Mouse (Mus musculus) limb, embryonic 10.5 days (tissue): ENCODE results near the gene Bsn. TPM values are rescaled to one million over a fixed set of nuclear protein-coding genes. Genes with fewer than 3 reads are reported as not detected.

ENCODE experiments used
- DNase-seq: peaks from one replicate; pipeline ENCODE4 v3.0.0-alpha.2; 2017; ENCODE audit warnings: low spot score
- H3K27ac ChIP-seq: fragments of 300-500 bp; sonication (generic); 2 replicates; pipeline ENCODE4 v1.5.1; 2016; ENCODE audit warnings: mild to moderate bottlenecking
- H3K27me3 ChIP-seq: fragments of 300-500 bp; sonication (generic); 2 replicates; pipeline ENCODE4 v1.6.1; 2016; ENCODE audit warnings: low read depth, mild to moderate bottlenecking; ENCODE audit not compliant: poor library complexity, severe bottlenecking
- H3K36me3 ChIP-seq: fragments of 300-500 bp; sonication (generic); 2 replicates; pipeline ENCODE4 v1.6.1; 2016; ENCODE audit warnings: mild to moderate bottlenecking, moderate library complexity
- H3K4me1 ChIP-seq: fragments of 300-500 bp; sonication (generic); 2 replicates; pipeline ENCODE4 v1.6.1; 2016
- H3K4me3 ChIP-seq: fragments of 300-500 bp; sonication (generic); 2 replicates; pipeline ENCODE4 v1.5.1; 2016; ENCODE audit warnings: mild to moderate bottlenecking, moderate library complexity
- H3K9me3 ChIP-seq: fragments of 300-500 bp; sonication (generic); replicated peaks from 2 replicates; pipeline ENCODE4 v1.6.1; 2016; ENCODE audit warnings: mild to moderate bottlenecking
- WGBS: fragments of 180-500 bp; shearing (Covaris S2); methylation state at CpG from one replicate; pipeline ENCODE4 v1.1.7; 2016; 5-methylcytosine and 5-hydroxymethylcytosine counted together
- polyA plus RNA-seq: library from polyadenylated mRNA; unstranded; fragments of >200 nt; fragmentation: Nextera tagmentation; extraction: Ambion mirVana; gene quantifications from 2 replicates; pipeline ENCODE4 v1.2.1, GENCODE M21; 2016

The Bsn gene
- polyA plus RNA-seq, 1 experiment from 2014 or later = 1.7 TPM

- H3K4me1 ChIP-seq = peaks cover 38% of the 10 kb centered on the region
- WGBS = 83% methylated on average over 16 of the region's 16 CpGs
- H3K27me3 ChIP-seq = peaks cover 69% of the 10 kb centered on the region
- no peaks in the 10 kb centered on the region for H3K36me3 ChIP-seq
- H3K27ac ChIP-seq = no peak overlapping the region
- no peak overlapping the region for H3K4me3 ChIP-seq
- H3K9me3 ChIP-seq = no peaks in the 10 kb centered on the region
- DNase-seq = no peak
Observed at GRCm38 (mm10) chr9:108110160-108110559, 80.0 kb downstream of the Bsn start.

DNA sequence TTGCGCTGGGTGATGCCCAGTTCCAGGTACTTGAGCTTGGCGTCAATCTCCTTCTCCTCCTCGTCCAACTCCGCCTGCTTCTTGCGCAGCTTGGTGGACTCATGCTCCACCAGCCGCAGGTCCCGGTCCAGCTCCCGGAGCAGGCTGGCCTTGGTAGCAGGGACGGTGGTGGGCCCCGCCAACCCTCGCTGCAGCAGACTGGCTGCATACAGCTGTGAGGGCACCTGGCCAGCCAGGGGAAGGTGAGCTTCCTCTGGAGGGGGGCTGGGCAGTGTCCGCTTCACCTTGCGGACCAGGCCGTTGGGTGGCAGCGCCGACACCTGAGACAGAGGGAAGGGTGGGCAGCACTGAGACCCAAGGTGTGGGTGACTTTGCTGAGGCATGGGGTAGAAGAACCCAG, 82.3 kb downstream of the Bsn start:
- Histone ChIP-seq H3K4me1 (peaks cover 49% of the 10 kb centered on the region), H3K9me3 (no peaks in the 10 kb centered on the region), H3K36me3 (0 out of 2 replicates have a peak, but pooled peaks cover under 1% of the 10 kb centered on the region), H3K4me3 (no peak overlapping the region), H3K27me3 (peaks cover 46% of the 10 kb centered on the region), H3K27ac (peak overlapping the region; percentile 26; the same call in 1 of the 2 replicates)
- no peak for DNase-seq
- 94% methylated on average over 16 of the region's 16 CpGs for WGBS

- peaks cover 42% of the 10 kb centered on the region for H3K4me1 ChIP-seq
- H3K27me3 ChIP-seq = peaks cover 29% of the 10 kb centered on the region
- H3K36me3 ChIP-seq = 0 out of 2 replicates have a peak, but pooled peaks cover 6% of the 10 kb centered on the region
- WGBS = 90% methylated on average over 23 of the region's 23 CpGs
- peak overlapping the region; percentile 87; the same call in 1 of the 2 replicates for H3K27ac ChIP-seq
- H3K4me3 ChIP-seq = no peak overlapping the region
- DNase-seq = no peak
- H3K9me3 ChIP-seq = no peaks in the 10 kb centered on the region
Observed at GRCm38 (mm10) chr9:108106090-108106489, 84.1 kb downstream of the Bsn start.

GRCm38 (mm10) chr9:108105549-108105863, 84.7 kb downstream of the Bsn start:
- Histone ChIP-seq H3K9me3 (no peaks in the 10 kb centered on the region), H3K4me1 (peaks cover 36% of the 10 kb centered on the region), H3K27ac (peak overlapping the region; percentile 87), H3K27me3 (peaks cover 23% of the 10 kb centered on the region), H3K36me3 (0 out of 2 replicates have a peak, but pooled peaks cover 6% of the 10 kb centered on the region), H3K4me3 (peak overlapping the region; percentile 41)
- DNase-seq = no peak
- WGBS = 86% methylated on average over 12 of the region's 12 CpGs

- peak; percentile 75 for DNase-seq
- Histone ChIP-seq H3K9me3 (no peaks in the 10 kb centered on the region), H3K4me3 (peak overlapping the region; percentile 41), H3K27me3 (peaks cover 18% of the 10 kb centered on the region), H3K27ac (peak overlapping the region; percentile 87), H3K4me1 (peaks cover 34% of the 10 kb centered on the region), H3K36me3 (0 out of 2 replicates have a peak, but pooled peaks cover 6% of the 10 kb centered on the region)
- WGBS = 39% methylated on average over 31 of the region's 31 CpGs
Observed at GRCm38 (mm10) chr9:108104766-108105548, 85.2 kb downstream of the Bsn start.

- peaks cover 30% of the 10 kb centered on the region for H3K4me1 ChIP-seq
- 83% methylated on average over 8 of the region's 8 CpGs for WGBS
- no peak overlapping the region; the same call in 1 of the 2 replicates for H3K27ac ChIP-seq
- no peak overlapping the region for H3K4me3 ChIP-seq
- no peak for DNase-seq
- H3K9me3 ChIP-seq = no peaks in the 10 kb centered on the region
- H3K36me3 ChIP-seq = 0 out of 2 replicates have a peak, but pooled peaks cover 6% of the 10 kb centered on the region
- no peaks in the 10 kb centered on the region for H3K27me3 ChIP-seq
Observed at GRCm38 (mm10) chr9:108099619-108100018, 90.6 kb downstream of the Bsn start.

GRCm38 (mm10) chr9:108095949-108096712, 94.1 kb downstream of the Bsn start:
- peaks cover 36% of the 10 kb centered on the region for H3K4me1 ChIP-seq
- 0 out of 2 replicates have a peak overlapping the region, but pooled peaks have one; percentile 30 for H3K27ac ChIP-seq
- WGBS = 68% methylated on average over 10 of the region's 10 CpGs

DNA sequence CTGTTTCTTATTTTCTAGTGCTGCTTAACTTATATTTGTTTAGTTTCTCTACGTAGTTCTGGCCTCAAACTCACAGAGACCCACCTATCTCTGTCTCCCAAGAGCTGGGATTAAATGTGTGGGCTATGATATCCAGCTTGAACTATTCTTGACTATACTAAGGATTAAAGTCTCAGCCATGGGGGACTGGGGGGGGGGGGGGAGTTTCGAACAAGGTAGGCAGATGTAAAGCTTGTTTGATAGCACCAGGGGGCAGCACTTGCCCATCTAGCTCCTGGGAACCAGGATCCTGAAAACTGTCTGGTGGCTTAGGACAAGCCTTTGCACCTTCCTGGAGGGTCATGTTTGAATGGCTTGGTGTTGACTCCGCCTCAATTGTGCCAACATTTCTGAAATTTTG, 94.7 kb downstream of the Bsn start:
- DNase-seq = peak; percentile 79
- no peaks in the 10 kb centered on the region for H3K9me3 ChIP-seq
- H3K27ac ChIP-seq = peak overlapping the region; percentile 89; the same call in 1 of the 2 replicates
- peak overlapping the region; percentile 96 for H3K4me3 ChIP-seq
- WGBS = 16% methylated on average over 3 of the region's 3 CpGs
- no peaks in the 10 kb centered on the region for H3K27me3 ChIP-seq
- H3K36me3 ChIP-seq = peaks cover 24% of the 10 kb centered on the region
- H3K4me1 ChIP-seq = peaks cover 36% of the 10 kb centered on the region

More at GRCm38 (mm10) chr9:108095949-108096712, 94.1 kb downstream of the Bsn start:
- Histone ChIP-seq H3K4me3 (no peak overlapping the region), H3K36me3 (peaks cover 18% of the 10 kb centered on the region), H3K27me3 (no peaks in the 10 kb centered on the region), H3K9me3 (no peaks in the 10 kb centered on the region)
- no peak for DNase-seq

- Histone ChIP-seq H3K27me3 (no peaks in the 10 kb centered on the region), H3K36me3 (peaks cover 29% of the 10 kb centered on the region), H3K27ac (peak overlapping the region; percentile 89), H3K4me1 (peaks cover 36% of the 10 kb centered on the region), H3K9me3 (no peaks in the 10 kb centered on the region), H3K4me3 (peak overlapping the region; percentile 96)
- under 1% methylated on average over 16 of the region's 16 CpGs for WGBS
- DNase-seq = no peak
Observed at GRCm38 (mm10) chr9:108094998-108095411, 95.2 kb downstream of the Bsn start.

GRCm38 (mm10) chr9:108094184-108094941, 95.8 kb downstream of the Bsn start, which contains the start of gene Apeh:
Gene Apeh, minus strand, starts transcription at chr9:108094606.
- no peaks in the 10 kb centered on the region for H3K27me3 ChIP-seq
- DNase-seq = peak; percentile 95
- H3K36me3 ChIP-seq = peaks cover 36% of the 10 kb centered on the region
- H3K4me1 ChIP-seq = peaks cover 34% of the 10 kb centered on the region
- H3K4me3 ChIP-seq = peak within 1 kb of the TSS; percentile 96
- WGBS = under 1% methylated on average over 52 of the region's 52 CpGs
- H3K9me3 ChIP-seq = no peaks in the 10 kb centered on the region
- H3K27ac ChIP-seq = peak within 1 kb of the TSS; percentile 89

DNA sequence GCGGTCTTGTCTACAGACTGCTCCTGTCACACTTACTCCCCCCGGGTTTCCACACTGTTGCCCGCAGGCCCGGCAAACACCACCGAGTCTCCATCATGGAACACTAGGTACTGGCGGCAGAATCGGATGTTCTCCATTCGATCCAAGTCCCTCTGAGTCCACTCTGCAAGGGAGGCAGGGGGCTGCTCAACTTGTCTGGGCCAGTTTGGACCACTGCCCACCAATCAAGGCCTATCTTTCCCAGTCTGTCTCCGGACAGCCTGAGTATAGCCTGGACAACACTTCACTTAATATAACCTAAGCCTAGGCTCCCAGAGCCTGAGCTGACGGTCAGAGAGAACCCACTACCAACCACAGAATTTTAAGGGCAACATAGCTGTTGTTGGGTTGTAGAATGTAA, 96.6 kb downstream of the Bsn start:
- no peaks in the 10 kb centered on the region for H3K9me3 ChIP-seq
- H3K27ac ChIP-seq = peak overlapping the region; percentile 89
- DNase-seq = no peak
- peak overlapping the region; percentile 96 for H3K4me3 ChIP-seq
- WGBS = 70% methylated on average over 10 of the region's 10 CpGs
- peaks cover 30% of the 10 kb centered on the region for H3K4me1 ChIP-seq
- peaks cover 43% of the 10 kb centered on the region for H3K36me3 ChIP-seq
- H3K27me3 ChIP-seq = no peaks in the 10 kb centered on the region

DNA sequence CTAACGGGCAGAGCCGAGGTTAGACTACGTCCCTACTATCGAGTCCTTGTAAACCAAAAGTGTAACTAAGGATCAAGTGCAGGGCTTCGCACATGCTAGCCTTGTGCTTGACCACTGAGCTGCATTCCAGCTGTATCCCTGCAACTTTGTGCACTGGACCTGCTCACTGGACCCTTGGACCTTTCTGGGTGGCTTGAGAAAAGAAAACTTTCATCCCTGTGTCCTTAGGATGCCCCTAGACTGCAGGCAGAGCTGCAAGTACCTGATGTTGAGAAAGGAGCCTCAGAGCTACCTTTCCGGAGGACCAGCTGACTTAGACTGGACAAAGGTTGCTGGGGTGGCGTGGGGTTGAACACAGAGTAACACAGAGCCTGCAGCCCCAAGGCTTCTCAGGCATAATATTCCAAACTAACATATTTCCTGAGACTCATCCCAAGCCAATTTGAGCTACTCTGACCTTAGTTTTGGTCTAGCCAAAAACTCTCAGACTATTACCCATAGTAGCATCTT, 99.5 kb downstream of the Bsn start:
- DNase-seq = no peak
- Histone ChIP-seq H3K4me1 (peaks cover 26% of the 10 kb centered on the region), H3K36me3 (peaks cover 73% of the 10 kb centered on the region), H3K27ac (no peak overlapping the region), H3K27me3 (no peaks in the 10 kb centered on the region), H3K9me3 (no peaks in the 10 kb centered on the region), H3K4me3 (no peak overlapping the region)
- 95% methylated on average over 7 of the region's 7 CpGs for WGBS
